In the genomic region with DNA sequence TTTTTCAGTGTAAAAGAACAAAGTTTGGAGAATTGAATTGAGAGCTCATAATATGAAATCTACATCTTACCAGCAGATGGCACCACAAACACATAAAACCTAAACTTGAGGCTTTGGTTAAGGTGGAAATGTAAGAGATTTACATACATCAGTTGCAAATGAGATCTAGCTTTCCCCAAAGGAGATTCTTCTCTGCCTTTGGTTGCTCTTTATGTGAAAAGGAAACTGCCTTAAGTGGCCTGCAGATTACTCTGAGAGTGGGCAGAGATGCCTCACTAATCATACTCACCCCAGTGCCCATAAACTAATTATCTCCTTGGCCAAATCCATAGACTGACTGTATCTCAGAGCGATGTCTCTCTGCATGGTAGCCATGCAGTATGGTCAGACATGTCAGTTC, we compare ENCODE assay signal across 9 mouse cellular contexts. TPM values are rescaled to one million over a fixed set of nuclear protein-coding genes. Genes with fewer than 3 reads are reported as not detected.
DNase-seq lines count a peak whose midpoint lies in the region; ATAC-seq and TF ChIP-seq lines count a peak whose summit lies in the region.
"Had no signal": no experiment of that assay in that cellular context is flagged by ENCODE, and none has a peak within 500 bp of the region (broad histone marks: within the 10 kb centered on the region; RNA-seq: fewer than 3 reads in every experiment).

No protein-coding gene starts in this region.

- TF ChIP-seq POLR2A in lung, adult 2 months (IDR thresholded peaks at IDR 0.05; ENCODE audit: borderline replicate concordance, extremely low read depth, low read depth, low read length) = no peak

- DNase-seq in embryonic facial prominence, embryonic 11.5 days (ENCODE audit: low spot score) = peak; percentile 74
- DNase-seq in embryonic facial prominence, embryonic 10.5 days (ENCODE audit: low spot score) = no peak
- DNase-seq in lung, postnatal 10 days = peak; percentile 10
- DNase-seq in lung, adult 2 months = no peak
- peak; percentile 14 for DNase-seq in embryo, embryonic 9.5 days (ENCODE audit: extremely low spot score)
- DNase-seq in midbrain, postnatal 0 days (ENCODE audit: low spot score) = peak; percentile 82
- no peak for DNase-seq in ovary, postnatal 36 days (ENCODE audit: low spot score)
- no peak for DNase-seq in right cerebral cortex, postnatal 10 days (ENCODE audit: low spot score in 2 of 2)

- TF ChIP-seq CTCF in lung, adult 2 months (IDR thresholded peaks at IDR 0.05; ENCODE audit: insufficient read depth, low read length) = no peak
- peak; percentile 82 for TF ChIP-seq CTCF in midbrain, postnatal 0 days (IDR thresholded peaks at IDR 0.05)

- no peaks in the 10 kb centered on the region for H3K36me3 ChIP-seq in embryonic facial prominence, embryonic 11.5 days (replicated peaks; ENCODE audit: control insufficient read depth, insufficient read depth, low read depth, low read length)
- H3K36me3 ChIP-seq in embryonic facial prominence, embryonic 10.5 days (replicated peaks) = no peaks in the 10 kb centered on the region
- no peaks in the 10 kb centered on the region for H3K36me3 ChIP-seq in midbrain, postnatal 0 days (ENCODE audit: insufficient read depth, low read length)

- no peak overlapping the region for H3K9ac ChIP-seq in embryonic facial prominence, embryonic 11.5 days (replicated peaks; ENCODE audit: low read length)
- H3K9ac ChIP-seq in midbrain, postnatal 0 days (replicated peaks; ENCODE audit: low read length, poor library complexity, severe bottlenecking) = no peak overlapping the region

- H3K4me2 ChIP-seq in embryonic facial prominence, embryonic 11.5 days (ENCODE audit: low read depth, low read length) = no peak overlapping the region
- H3K4me2 ChIP-seq in midbrain, postnatal 0 days (ENCODE audit: low read depth, low read length, poor library complexity, severe bottlenecking) = no peak overlapping the region

- WGBS in embryonic facial prominence, embryonic 11.5 days = 90% methylated on average over 1 of the region's 1 CpGs
- 95% methylated on average over 1 of the region's 1 CpGs for WGBS in embryonic facial prominence, embryonic 10.5 days
- 85% methylated on average over 1 of the region's 1 CpGs for WGBS in lung, adult 2 months
- 75% methylated on average over 1 of the region's 1 CpGs for WGBS in midbrain, postnatal 0 days

- no peak overlapping the region for H3K27ac ChIP-seq in embryonic facial prominence, embryonic 11.5 days (replicated peaks; ENCODE audit: low read depth, low read length)
- H3K27ac ChIP-seq in embryonic facial prominence, embryonic 10.5 days (replicated peaks) = no peak overlapping the region
- H3K27ac ChIP-seq in midbrain, postnatal 0 days (ENCODE audit: low read depth, low read length) = no peak overlapping the region

- no peak overlapping the region for H3K4me3 ChIP-seq in embryonic facial prominence, embryonic 11.5 days (ENCODE audit: low read depth, low read length)
- no peak overlapping the region for H3K4me3 ChIP-seq in embryonic facial prominence, embryonic 10.5 days
- no peak overlapping the region for H3K4me3 ChIP-seq in lung, adult 2 months (replicated peaks; ENCODE audit: extremely low read depth, low read depth, low read length)
- H3K4me3 ChIP-seq in midbrain, postnatal 0 days (ENCODE audit: low read depth, low read length) = no peak overlapping the region

- ATAC-seq in embryonic facial prominence, embryonic 11.5 days (replicated peaks; ENCODE audit: insufficient number of reproducible peaks, low FRiP score, low TSS enrichment, low read depth) = no peak
- ATAC-seq in midbrain, postnatal 0 days (ENCODE audit: low FRiP score) = no peak

- H3K4me1 ChIP-seq in embryonic facial prominence, embryonic 11.5 days (ENCODE audit: control insufficient read depth, insufficient read depth, low read length) = no peaks in the 10 kb centered on the region
- H3K4me1 ChIP-seq in embryonic facial prominence, embryonic 10.5 days = no peaks in the 10 kb centered on the region
- H3K4me1 ChIP-seq in lung, adult 2 months (ENCODE audit: control insufficient read depth, insufficient read depth, low read length) = no peaks in the 10 kb centered on the region
- no peaks in the 10 kb centered on the region for H3K4me1 ChIP-seq in midbrain, postnatal 0 days (ENCODE audit: insufficient read depth, low read length)

- no peaks in the 10 kb centered on the region for H3K27me3 ChIP-seq in embryonic facial prominence, embryonic 11.5 days (ENCODE audit: control insufficient read depth, insufficient read depth, low read length)
- no peaks in the 10 kb centered on the region for H3K27me3 ChIP-seq in embryonic facial prominence, embryonic 10.5 days (replicated peaks; ENCODE audit: low read depth, poor library complexity, severe bottlenecking)
- H3K27me3 ChIP-seq in midbrain, postnatal 0 days (ENCODE audit: insufficient read depth, low read length) = no peaks in the 10 kb centered on the region

- no peaks in the 10 kb centered on the region for H3K9me3 ChIP-seq in embryonic facial prominence, embryonic 11.5 days (replicated peaks; ENCODE audit: control insufficient read depth, low read length)
- no peaks in the 10 kb centered on the region for H3K9me3 ChIP-seq in embryonic facial prominence, embryonic 10.5 days
- H3K9me3 ChIP-seq in midbrain, postnatal 0 days (ENCODE audit: low read length) = no peaks in the 10 kb centered on the region

RNA-seq across cellular contexts. Expression of a gene that starts 35.6 kb away (rescaled TPM):
- 6.7 and 9.2 TPM in 2 replicates for polyA plus RNA-seq in embryonic facial prominence, embryonic 11.5 days (2014; fragmentation: Nextera tagmentation; extraction: Ambion mirVana)
- polyA plus RNA-seq in embryonic facial prominence, embryonic 10.5 days (2016; fragmentation: Nextera tagmentation; extraction: Ambion mirVana) = 0.64 and 3.8 TPM in 2 replicates
- polyA plus RNA-seq in lung, adult 2 months (2012; rRNA removed) = not detected in 2 replicates
- total RNA-seq in midbrain, postnatal 0 days (2014; rRNA removed) = 0.55 TPM in 1 of 2 replicates, not detected in the other
- 0.23 TPM in 1 of 2 replicates, not detected in the other for polyA plus RNA-seq in midbrain, postnatal 0 days (2015; fragmentation: Nextera tagmentation; extraction: Ambion mirVana)
- total RNA-seq: heart, adult 18-20 months had no signal

RNA-seq across cellular contexts. Expression of a gene that starts 51.0 kb away (rescaled TPM):
- 129 and 165 TPM in 2 replicates for polyA plus RNA-seq in embryonic facial prominence, embryonic 11.5 days (2014; fragmentation: Nextera tagmentation; extraction: Ambion mirVana)
- polyA plus RNA-seq in embryonic facial prominence, embryonic 10.5 days (2016; fragmentation: Nextera tagmentation; extraction: Ambion mirVana) = 95.8 and 105 TPM in 2 replicates
- 2.2 and 4.1 TPM in 2 replicates for polyA plus RNA-seq in lung, adult 2 months (2012; rRNA removed)
- 22.6 and 34.0 TPM in 2 replicates for total RNA-seq in midbrain, postnatal 0 days (2014; rRNA removed)
- 51.3 and 59.2 TPM in 2 replicates for polyA plus RNA-seq in midbrain, postnatal 0 days (2015; fragmentation: Nextera tagmentation; extraction: Ambion mirVana)

Comparison
In these comparisons a context has a peak if more than half of its experiments do, and no peak if none do; other contexts are left out.
1. DNase-seq: peak in embryonic facial prominence, embryonic 11.5 days (single experiment), lung, postnatal 10 days (single experiment), embryo, embryonic 9.5 days (single experiment) and midbrain, postnatal 0 days (single experiment); none in embryonic facial prominence, embryonic 10.5 days (single experiment), lung, adult 2 months (single experiment), ovary, postnatal 36 days (single experiment) and right cerebral cortex, postnatal 10 days (0 of 2).
2. RNA of a gene that starts 51.0 kb away (polyA plus RNA-seq): 129 to 165 TPM in embryonic facial prominence, embryonic 11.5 days, 95.8 to 105 TPM in embryonic facial prominence, embryonic 10.5 days and 51.3 to 59.2 TPM in midbrain, postnatal 0 days; 2.2 to 4.1 TPM in lung, adult 2 months; every median in the first group is over 10 times any median in the second.